Mouse (Mus musculus): ENCODE data around the gene Fgd3. TPM values are rescaled to one million over a fixed set of nuclear protein-coding genes. Genes with fewer than 3 reads are reported as not detected.

Fgd3 gene
- polyA plus RNA-seq, 2 experiments from 2014 or later: 17.9 to 23.2 TPM

DNA sequence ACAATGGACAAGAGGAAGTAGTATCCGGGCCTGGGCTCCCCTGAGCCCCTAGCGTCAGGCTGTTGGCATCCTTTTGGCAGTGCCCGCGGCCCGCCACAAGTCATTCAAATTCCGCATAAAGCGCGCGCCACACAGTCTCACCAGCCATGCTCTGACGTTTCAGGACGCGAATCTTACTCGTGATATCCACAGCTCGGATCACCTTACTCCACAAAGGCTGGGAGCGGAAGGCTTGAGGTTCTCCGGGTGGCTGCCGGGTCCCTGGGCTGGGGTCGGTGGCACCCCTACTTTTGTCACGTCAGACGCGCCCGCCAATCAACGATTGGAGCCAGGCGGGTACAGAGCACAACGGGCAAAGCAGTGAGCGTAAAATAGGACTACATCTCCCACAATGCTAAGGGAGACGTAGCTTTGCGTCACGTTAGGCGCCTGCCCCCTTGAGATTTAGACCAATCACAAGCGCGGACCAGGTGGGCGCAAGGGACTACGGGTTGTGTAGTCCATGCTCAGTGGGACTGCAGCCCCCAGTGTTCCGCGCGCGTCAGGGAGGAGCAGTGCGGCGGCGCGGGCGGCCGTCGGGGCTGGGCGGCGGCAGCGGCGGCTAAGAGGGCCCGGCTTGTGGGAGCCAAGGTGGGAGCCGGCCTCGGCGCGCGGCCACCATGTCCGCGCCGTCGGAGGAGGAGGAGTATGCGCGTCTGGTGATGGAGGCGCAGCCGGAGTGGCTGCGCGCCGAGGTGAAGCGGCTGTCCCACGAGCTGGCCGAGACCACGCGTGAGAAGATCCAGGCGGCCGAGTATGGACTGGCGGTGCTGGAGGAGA, 21.1 kb upstream of the Fgd3 start, which contains the start of gene Bicd2:
Gene Bicd2, plus strand, starts transcription at position 574 of the 819 bp plus-strand sequence.
- peak; percentile 97 for ATAC-seq

DNA sequence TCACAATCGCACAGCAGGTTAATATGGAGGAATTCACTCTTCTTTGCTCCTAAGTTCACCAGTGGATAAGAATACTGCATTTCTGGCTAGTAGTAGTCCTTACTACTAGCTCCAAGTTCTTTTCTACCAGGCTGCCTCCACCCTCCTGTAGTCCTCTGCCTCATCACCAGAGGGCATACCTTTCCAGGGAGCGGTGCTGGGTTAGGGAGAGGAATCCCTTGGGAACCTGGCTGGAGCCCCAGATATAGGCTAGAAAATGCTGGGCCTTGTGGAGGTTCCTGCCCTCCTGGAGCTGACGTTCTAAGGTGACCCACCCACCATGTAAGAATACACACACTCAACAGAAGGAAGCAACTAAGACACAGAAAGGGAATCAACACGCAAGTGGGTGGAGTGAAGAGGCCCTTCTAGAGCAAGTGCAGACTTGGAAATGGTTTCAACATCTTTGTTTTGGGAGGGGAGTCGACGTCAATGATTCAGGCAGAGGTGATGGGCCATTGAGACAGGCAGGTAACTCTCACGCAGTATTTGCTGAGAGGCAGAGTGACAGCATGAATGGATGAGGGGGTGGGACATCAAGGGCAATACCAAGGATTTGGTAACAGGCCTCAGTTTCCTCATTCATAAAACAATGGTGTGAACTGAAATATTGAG, 18.9 kb upstream of the Fgd3 start:
- ATAC-seq: no peak

- no peak for ATAC-seq
Measured at GRCm38 (mm10) chr13:49335077-49335982, 15.2 kb upstream of the Fgd3 start.

- no peak for ATAC-seq
Measured at GRCm38 (mm10) chr13:49333250-49333649, 13.1 kb upstream of the Fgd3 start.

GRCm38 (mm10) chr13:49328101-49328500, 8.0 kb upstream of the Fgd3 start:
- no peak for ATAC-seq

- peak; percentile 90 for ATAC-seq
Measured at GRCm38 (mm10) chr13:49326246-49327206, 6.4 kb upstream of the Fgd3 start.

GRCm38 (mm10) chr13:49324871-49325270, 4.8 kb upstream of the Fgd3 start:
- no peak for ATAC-seq

DNA sequence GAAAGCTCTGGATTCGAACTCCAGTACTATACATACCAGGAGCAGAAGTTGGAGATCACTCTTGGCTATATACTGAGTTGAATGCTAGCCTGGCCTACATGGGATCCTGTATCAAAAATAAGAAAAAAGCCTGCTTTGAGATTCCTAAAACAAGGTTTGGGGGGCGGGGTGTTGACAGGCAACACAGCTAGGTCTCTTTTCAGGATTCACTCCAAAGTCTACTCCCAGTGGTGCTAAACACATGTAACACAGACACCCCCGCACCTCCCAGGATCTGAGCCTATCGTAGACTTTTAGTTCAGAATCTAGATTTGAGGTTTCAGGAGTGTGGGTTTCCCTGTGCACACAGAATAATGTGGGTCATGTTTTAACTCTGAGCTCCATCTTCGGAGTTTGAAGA, 2.6 kb upstream of the Fgd3 start:
- no peak for ATAC-seq

GRCm38 (mm10) chr13:49322169-49322568, 2.1 kb upstream of the Fgd3 start:
- no peak for ATAC-seq

DNA sequence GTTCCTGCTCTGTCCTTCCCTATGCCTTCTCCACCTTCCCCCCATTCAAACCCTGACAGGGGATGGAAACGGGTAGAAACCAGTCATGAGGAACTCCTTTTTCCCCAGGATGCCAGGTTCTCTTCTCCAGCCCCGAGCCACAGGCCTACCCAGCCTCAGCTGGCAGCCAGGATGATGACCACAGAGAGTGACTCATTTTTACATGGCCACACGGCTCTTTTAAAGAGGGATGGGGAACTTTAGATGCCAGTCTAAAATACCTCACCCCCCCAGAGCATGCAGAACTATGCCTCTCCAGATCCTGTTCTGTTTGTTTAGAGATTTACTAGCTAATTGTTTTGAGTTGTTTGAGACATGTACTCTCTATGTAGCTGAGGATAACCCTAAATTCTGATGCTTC, 1.3 kb upstream of the Fgd3 start:
- ATAC-seq: no peak

- ATAC-seq: no peak
Measured at GRCm38 (mm10) chr13:49320514-49320913, 403 bp upstream of the Fgd3 start.

- ATAC-seq: no peak
Measured at GRCm38 (mm10) chr13:49317914-49318313, 2.2 kb downstream of the Fgd3 start.

DNA sequence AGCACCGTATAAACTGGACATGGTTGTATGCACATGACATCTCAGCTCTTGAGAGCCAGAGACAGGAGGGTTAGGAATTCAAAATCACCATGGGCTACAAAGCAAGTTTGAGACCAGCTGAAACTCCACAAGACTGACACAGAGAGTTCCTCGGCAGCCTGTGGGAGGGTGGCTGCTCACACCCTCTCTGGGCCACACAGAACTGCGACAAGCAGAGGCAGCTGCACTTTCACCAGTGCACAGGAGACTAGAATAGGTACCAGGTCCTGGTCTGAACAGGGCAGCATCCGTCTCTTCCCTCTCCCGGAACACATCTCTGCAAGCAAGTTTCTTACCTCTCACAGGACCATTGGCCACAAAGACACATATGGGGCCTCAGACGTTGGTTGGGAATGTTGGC, 2.6 kb downstream of the Fgd3 start:
- ATAC-seq: no peak

GRCm38 (mm10) chr13:49316386-49317162, 3.5 kb downstream of the Fgd3 start:
- no peak for ATAC-seq

DNA sequence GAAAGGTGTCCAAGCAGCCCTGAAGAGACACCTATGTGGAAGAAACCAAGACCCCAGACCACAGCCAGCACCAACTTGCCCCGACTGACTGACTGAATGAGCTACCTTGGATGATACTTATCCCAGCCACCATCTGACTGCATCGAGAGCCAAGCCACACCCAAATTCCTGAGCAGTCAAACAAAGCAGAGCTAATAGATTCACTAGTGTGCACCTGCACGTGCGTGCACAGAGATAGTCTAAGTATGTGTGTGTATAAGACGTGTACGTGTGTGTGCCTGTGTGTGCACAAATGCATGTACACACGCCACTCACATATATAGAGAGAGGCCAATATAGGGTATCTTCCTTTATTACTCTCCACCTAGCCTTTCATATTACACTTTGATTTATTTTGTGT, 8.5 kb downstream of the Fgd3 start:
- no peak for ATAC-seq

GRCm38 (mm10) chr13:49309501-49309900, 10.6 kb downstream of the Fgd3 start:
- peak; percentile 13 for ATAC-seq

- peak; percentile 54 for ATAC-seq
Measured at GRCm38 (mm10) chr13:49308861-49309403, 11.2 kb downstream of the Fgd3 start.

DNA sequence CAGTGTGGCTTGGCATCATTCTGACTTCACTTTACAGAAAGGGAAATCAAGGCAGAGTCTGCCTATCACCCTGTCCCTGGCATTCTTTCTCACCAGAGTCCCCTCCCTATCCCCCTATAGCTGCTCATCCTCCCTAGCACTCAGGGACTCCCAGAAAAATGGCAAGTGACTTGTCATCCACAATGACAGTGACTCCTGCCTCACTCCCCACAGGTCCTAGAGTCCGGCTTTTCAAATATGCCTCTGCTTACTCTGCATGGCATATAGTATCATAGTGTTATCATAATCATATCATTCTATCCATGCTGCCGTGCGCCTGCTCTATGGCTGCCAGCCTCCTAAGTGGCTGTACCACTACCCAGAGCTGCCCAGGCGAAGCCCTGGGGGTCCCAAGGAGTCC, 11.9 kb downstream of the Fgd3 start:
- peak; percentile 4 for ATAC-seq

DNA sequence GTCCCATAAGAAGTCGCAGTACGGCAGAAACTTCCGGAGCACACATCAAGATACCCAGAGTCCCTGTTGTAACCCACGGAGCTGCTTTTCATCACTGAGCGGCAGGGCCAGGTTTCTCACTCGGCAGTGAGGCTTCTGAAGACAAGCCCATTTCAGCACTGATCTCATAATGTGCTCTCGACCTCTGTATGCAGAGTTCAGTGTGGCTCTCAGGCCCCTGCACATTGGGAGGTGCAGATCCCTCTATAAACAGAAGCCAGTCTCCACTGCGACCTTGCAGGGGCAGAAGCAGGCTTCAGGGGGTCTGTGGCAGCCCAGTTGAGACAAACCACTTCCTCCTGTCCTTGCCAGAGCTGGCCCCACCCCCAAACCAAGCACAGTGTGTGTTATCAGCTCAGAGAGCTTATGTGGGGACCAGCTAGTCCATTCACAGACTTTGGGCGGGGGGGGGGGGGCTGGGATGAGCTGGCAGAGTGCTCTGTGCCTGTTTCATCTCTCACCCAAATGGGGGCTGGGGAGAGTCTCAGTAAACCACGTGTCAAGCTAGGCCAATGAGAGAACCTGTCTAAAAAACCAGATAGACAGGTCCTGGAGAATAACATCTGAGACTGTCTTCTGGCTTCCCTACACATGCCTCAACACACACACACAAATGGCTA, 12.7 kb downstream of the Fgd3 start:
- ATAC-seq: peak; percentile 65

DNA sequence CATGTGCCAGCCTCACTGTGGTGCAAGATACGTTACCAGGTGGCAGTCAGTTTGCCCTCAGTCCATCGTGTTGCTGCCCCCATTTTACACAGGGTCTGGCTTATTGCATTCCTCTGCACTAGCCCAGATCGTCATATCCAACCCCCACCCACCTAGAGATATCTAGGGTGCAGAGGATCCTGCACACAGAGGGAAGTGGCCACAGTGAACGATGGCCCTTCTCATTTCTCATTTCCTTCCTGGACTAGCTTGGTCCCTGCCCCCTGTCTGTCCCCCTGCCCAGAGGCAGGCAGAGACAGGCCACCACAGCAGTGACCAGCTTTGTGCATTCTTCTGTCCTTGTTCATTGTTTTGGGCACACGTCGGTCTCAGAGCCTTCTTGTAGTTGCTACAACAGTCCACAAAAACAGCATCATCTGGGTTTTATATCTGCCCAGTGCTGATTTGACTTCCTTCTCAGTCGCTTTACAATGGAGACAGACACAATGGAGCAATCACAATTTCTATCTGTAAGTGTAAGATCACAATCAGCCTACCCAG, 13.3 kb downstream of the Fgd3 start:
- no peak for ATAC-seq

Measured in CD4-positive, CD25-positive, alpha-beta regulatory T cell, adult 4 months (primary cell).